Comparison of ENCODE assay signal across 11 mouse cellular contexts in genomic region chr11:117347256-117347655, GRCm38 (mm10).
A peak's percentile ranks its signal among the peaks of the same experiment; 100 is the strongest.
DNase-seq lines count a peak whose midpoint lies in the region; ATAC-seq lines count a peak whose summit lies in the region.
"Had no signal": no experiment of that assay in that cellular context is flagged by ENCODE, and none has a peak within 500 bp of the region (broad histone marks: within the 10 kb centered on the region; RNA-seq: fewer than 3 reads in every experiment).

No protein-coding gene starts in this region.

- H3K9ac ChIP-seq in hindbrain, embryonic 12.5 days: peak overlapping the region; percentile 19; the same call in 1 of the 2 replicates
- 0 out of 2 replicates have a peak overlapping the region, but pooled peaks have one; percentile 16 for H3K9ac ChIP-seq in midbrain, embryonic 13.5 days (replicated peaks)

- intact Hi-C loops in heart, postnatal 25 days (cut with DNase I): no loop called here
- intact Hi-C loops in left cerebral cortex, postnatal 36 days (cut with DNase I): no loop called here

- no peak for ATAC-seq in hindbrain, embryonic 12.5 days (ENCODE audit: low FRiP score)
- ATAC-seq in midbrain, embryonic 13.5 days: no peak

- no peaks in the 10 kb centered on the region for H3K27me3 ChIP-seq in hindbrain, embryonic 12.5 days
- no peaks in the 10 kb centered on the region for H3K27me3 ChIP-seq in midbrain, embryonic 13.5 days

- no peaks in the 10 kb centered on the region for H3K9me3 ChIP-seq in hindbrain, embryonic 12.5 days (replicated peaks)
- H3K9me3 ChIP-seq in midbrain, embryonic 13.5 days: no peaks in the 10 kb centered on the region

- WGBS in hindbrain, embryonic 12.5 days: 80% methylated on average over 4 of the region's 4 CpGs
- 83% methylated on average over 4 of the region's 4 CpGs for WGBS in midbrain, embryonic 13.5 days

- H3K4me1 ChIP-seq in hindbrain, embryonic 12.5 days: peaks cover 84% of the 10 kb centered on the region
- H3K4me1 ChIP-seq in midbrain, embryonic 13.5 days (replicated peaks): peaks cover 83% of the 10 kb centered on the region

- no peak overlapping the region for H3K4me3 ChIP-seq in hindbrain, embryonic 12.5 days
- no peak overlapping the region for H3K4me3 ChIP-seq in midbrain, embryonic 13.5 days (replicated peaks)
- H3K4me3 ChIP-seq: heart, adult 2 months had no signal

- peak overlapping the region; percentile 65 for H3K27ac ChIP-seq in hindbrain, embryonic 12.5 days
- H3K27ac ChIP-seq in midbrain, embryonic 13.5 days: peak overlapping the region; percentile 49
- H3K27ac ChIP-seq: heart, adult 2 months had no signal

- DNase-seq in heart, adult 11 months: peak; percentile 91
- DNase-seq in heart, postnatal 25 days (ENCODE audit: low spot score): no peak
- peak; percentile 65 for DNase-seq in adrenal gland, postnatal 14 days
- no peak for DNase-seq in spleen, postnatal 4 days (ENCODE audit: low spot score in 2 of 2)
- DNase-seq in retina, embryonic 14.5 days (ENCODE audit: low spot score): no peak
- no peak for DNase-seq in left cerebral cortex, postnatal 36 days (ENCODE audit: low spot score in 2 of 2)
- DNase-seq: B cell, adult 2 months; heart, adult 2 months; kidney, adult 9 months had no signal

- H3K4me2 ChIP-seq in hindbrain, embryonic 12.5 days (replicated peaks): no peak overlapping the region
- peak overlapping the region; percentile 15; the same call in 1 of the 2 replicates for H3K4me2 ChIP-seq in midbrain, embryonic 13.5 days (replicated peaks)

- peaks cover 13% of the 10 kb centered on the region for H3K36me3 ChIP-seq in hindbrain, embryonic 12.5 days
- H3K36me3 ChIP-seq in midbrain, embryonic 13.5 days: peaks cover 15% of the 10 kb centered on the region

Comparison
In these comparisons a context has a peak if more than half of its experiments do, and no peak if none do; other contexts are left out.
1. DNase-seq: peak in heart, adult 11 months (single experiment) and adrenal gland, postnatal 14 days (single experiment); none in heart, postnatal 25 days (single experiment), spleen, postnatal 4 days (0 of 2), retina, embryonic 14.5 days (single experiment) and left cerebral cortex, postnatal 36 days (0 of 2).